Mouse (Mus musculus) liver, postnatal 0 days (tissue): ENCODE results near the gene Pcsk5. TPM values are rescaled to one million over a fixed set of nuclear protein-coding genes. Genes with fewer than 3 reads are reported as not detected.

Source experiments
- ATAC-seq: fragments of 200-750 bp; cut with Nextera tagmentation; 2 replicates; pipeline ENCODE4 v1.8.0; 2017; ENCODE audit warnings: mild to moderate bottlenecking, moderate library complexity
- DNase-seq: peaks from one replicate; pipeline ENCODE4 v3.0.0-alpha.2; 2016
- H3K27ac ChIP-seq: fragments of 300-500 bp; sonication (generic); 2 replicates; pipeline ENCODE4 v1.5.1; 2014; ENCODE audit warnings: antibody characterized with exemption, moderate library complexity, mild to moderate bottlenecking, low read depth
- H3K27me3 ChIP-seq: fragments of 300-500 bp; sonication (generic); 2 replicates; pipeline ENCODE4 v1.6.1; 2014; ENCODE audit warnings: low read length, control low read depth, mixed read lengths; ENCODE audit not compliant: insufficient read depth
- H3K36me3 ChIP-seq: fragments of 300-500 bp; sonication (generic); replicated peaks from 2 replicates; pipeline ENCODE4 v1.6.1; 2014; ENCODE audit warnings: mild to moderate bottlenecking, control low read depth, low read length, moderate library complexity, mixed read lengths; ENCODE audit not compliant: insufficient read depth
- H3K4me1 ChIP-seq: fragments of 300-500 bp; sonication (generic); 2 replicates; pipeline ENCODE4 v1.6.1; 2014; ENCODE audit warnings: antibody characterized with exemption, mild to moderate bottlenecking, control low read depth; ENCODE audit not compliant: insufficient read depth
- H3K4me2 ChIP-seq: fragments of 300-500 bp; sonication (generic); 2 replicates; pipeline ENCODE4 v1.6.1; 2014; ENCODE audit warnings: low read depth, mild to moderate bottlenecking, low read length, moderate library complexity, mixed read lengths
- H3K4me3 ChIP-seq: fragments of 300-500 bp; sonication (generic); 2 replicates; pipeline ENCODE4 v1.5.1; 2014; ENCODE audit warnings: low read depth, low read length
- H3K9ac ChIP-seq: fragments of 300-500 bp; sonication (generic); replicated peaks from 2 replicates; pipeline ENCODE4 v1.6.1; 2014; ENCODE audit warnings: mild to moderate bottlenecking, moderate library complexity
- H3K9me3 ChIP-seq: fragments of 300-500 bp; sonication (generic); 2 replicates; pipeline ENCODE4 v1.6.1; 2016; ENCODE audit warnings: mild to moderate bottlenecking, control low read depth, low read length, mixed read lengths
- CTCF ChIP-seq: sonication (generic); IDR thresholded peaks from 2 replicates; pipeline ENCODE4 v1.5.1; 2016; ENCODE audit warnings: antibody characterized with exemption, low read depth
- EP300 ChIP-seq: IDR thresholded peaks from 2 replicates; pipeline ENCODE4 v1.6.1; 2016; ENCODE audit warnings: antibody characterized with exemption, low read depth, mild to moderate bottlenecking
- WGBS: fragments of 180-500 bp; shearing (Covaris S2); extraction: QIAGEN DNeasy Blood & Tissue Kit; methylation state at CpG from one replicate; pipeline ENCODE4 v1.1.7; 2014; ENCODE audit not compliant: insufficient replicate concordance; 5-methylcytosine and 5-hydroxymethylcytosine counted together
- polyA plus RNA-seq: library from polyadenylated mRNA; unstranded; fragments of >200 nt; fragmentation: Nextera tagmentation; extraction: Ambion mirVana; gene quantifications from 2 replicates; pipeline ENCODE4 v1.2.1, GENCODE M21; 2015

Gene Pcsk5
- polyA plus RNA-seq, 1 experiment from 2014 or later = 4.1 TPM

DNA sequence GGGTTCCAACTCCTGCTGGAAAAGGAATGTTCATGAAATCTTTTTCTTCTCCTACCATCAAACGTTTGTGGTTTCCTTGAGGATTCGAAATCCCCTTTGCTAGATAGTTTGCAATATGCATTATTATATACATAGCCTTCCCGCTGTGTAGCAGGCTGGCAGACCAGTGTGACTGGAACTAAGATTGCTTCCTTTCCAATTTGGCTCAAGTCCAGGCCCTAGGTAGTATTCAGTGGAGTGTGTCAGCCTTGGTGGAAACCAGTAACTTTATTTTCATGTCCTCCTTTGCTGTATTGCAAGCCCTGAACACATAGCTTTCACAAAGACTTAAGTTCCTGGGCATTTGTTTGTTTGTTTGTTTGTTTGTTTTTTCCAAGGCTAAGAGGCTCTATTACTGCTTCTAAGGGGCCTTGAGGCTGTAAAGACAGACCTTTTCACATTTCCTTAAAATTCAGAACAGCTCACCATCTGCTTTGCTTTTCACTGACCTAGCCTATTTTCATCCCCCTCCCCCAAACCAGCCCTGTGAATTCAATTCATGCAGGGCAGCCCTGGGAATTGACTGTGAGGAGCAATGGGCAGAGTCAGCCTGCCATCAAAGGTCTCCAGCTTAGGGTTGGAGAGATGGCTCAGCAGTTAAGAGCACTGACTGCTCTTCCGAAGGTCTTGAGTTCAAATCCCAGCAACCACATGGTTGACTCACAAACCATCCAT is 397.8 kb downstream of the Pcsk5 start:
- no peaks in the 10 kb centered on the region for H3K27me3 ChIP-seq
- DNase-seq (no peak), ATAC-seq (no peak)
- no peaks in the 10 kb centered on the region for H3K36me3 ChIP-seq
- H3K27ac ChIP-seq = no peak overlapping the region
- H3K4me1 ChIP-seq = no peaks in the 10 kb centered on the region
- no peak overlapping the region for H3K9ac ChIP-seq
- H3K4me3 ChIP-seq = no peak overlapping the region
- TF ChIP-seq EP300 = no peak
- TF ChIP-seq CTCF = no peak
- no peak overlapping the region for H3K4me2 ChIP-seq
- WGBS = 69% methylated on average over 4 of the region's 4 CpGs
- no peaks in the 10 kb centered on the region for H3K9me3 ChIP-seq

DNA sequence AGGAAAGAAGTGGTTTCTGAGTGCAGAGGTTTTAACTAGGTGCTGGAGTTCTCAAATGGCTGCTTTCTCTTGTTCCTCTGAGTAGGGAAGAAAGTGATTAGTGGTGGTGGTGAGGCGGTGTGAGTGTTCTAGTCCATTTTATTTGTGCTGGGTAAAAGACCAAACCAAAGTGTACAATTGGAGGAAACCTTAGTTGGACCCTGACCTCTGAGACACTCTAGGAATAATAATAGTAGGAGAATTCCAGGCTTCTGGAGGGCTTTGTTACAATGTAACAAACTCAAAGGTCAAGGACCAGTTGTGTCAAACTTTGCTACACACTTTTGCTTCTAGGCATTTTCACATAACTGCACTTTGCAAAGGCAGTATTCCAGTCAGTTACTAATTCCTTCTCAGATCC is 400.8 kb downstream of the Pcsk5 start:
- H3K27ac ChIP-seq = no peak overlapping the region
- WGBS = 75% methylated on average over 1 of the region's 1 CpGs
- no peak overlapping the region for H3K9ac ChIP-seq
- DNase-seq (no peak), ATAC-seq (no peak)
- no peaks in the 10 kb centered on the region for H3K4me1 ChIP-seq
- no peaks in the 10 kb centered on the region for H3K27me3 ChIP-seq
- no peaks in the 10 kb centered on the region for H3K36me3 ChIP-seq
- H3K4me3 ChIP-seq = no peak overlapping the region
- no peaks in the 10 kb centered on the region for H3K9me3 ChIP-seq
- H3K4me2 ChIP-seq = no peak overlapping the region
- TF ChIP-seq CTCF = no peak
- TF ChIP-seq EP300 = no peak

DNA sequence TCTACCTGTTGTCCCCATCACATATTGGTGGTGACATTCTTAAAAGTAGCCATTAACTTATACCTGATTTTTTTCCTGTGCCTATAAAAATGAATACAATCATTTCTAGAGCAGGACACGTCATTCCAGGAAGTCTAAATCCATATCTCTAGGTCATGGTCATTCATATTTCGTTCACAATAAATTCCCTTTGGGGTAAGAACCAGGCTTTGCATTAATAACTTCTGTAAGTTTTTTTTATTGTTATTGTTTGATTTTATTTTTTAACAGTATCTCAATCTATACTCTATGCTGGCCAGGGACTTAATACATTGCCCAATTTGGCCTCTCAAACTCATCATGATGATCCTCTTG is 408.9 kb downstream of the Pcsk5 start:
- H3K4me2 ChIP-seq = no peak overlapping the region
- no peaks in the 10 kb centered on the region for H3K4me1 ChIP-seq
- H3K36me3 ChIP-seq = no peaks in the 10 kb centered on the region
- DNase-seq (no peak), ATAC-seq (no peak)
- no peak overlapping the region for H3K9ac ChIP-seq
- no peaks in the 10 kb centered on the region for H3K27me3 ChIP-seq
- 73% methylated on average over 2 of the region's 2 CpGs for WGBS
- TF ChIP-seq CTCF (no peak), EP300 (no peak)
- H3K27ac ChIP-seq = no peak overlapping the region
- H3K9me3 ChIP-seq = no peaks in the 10 kb centered on the region
- no peak overlapping the region for H3K4me3 ChIP-seq

DNA sequence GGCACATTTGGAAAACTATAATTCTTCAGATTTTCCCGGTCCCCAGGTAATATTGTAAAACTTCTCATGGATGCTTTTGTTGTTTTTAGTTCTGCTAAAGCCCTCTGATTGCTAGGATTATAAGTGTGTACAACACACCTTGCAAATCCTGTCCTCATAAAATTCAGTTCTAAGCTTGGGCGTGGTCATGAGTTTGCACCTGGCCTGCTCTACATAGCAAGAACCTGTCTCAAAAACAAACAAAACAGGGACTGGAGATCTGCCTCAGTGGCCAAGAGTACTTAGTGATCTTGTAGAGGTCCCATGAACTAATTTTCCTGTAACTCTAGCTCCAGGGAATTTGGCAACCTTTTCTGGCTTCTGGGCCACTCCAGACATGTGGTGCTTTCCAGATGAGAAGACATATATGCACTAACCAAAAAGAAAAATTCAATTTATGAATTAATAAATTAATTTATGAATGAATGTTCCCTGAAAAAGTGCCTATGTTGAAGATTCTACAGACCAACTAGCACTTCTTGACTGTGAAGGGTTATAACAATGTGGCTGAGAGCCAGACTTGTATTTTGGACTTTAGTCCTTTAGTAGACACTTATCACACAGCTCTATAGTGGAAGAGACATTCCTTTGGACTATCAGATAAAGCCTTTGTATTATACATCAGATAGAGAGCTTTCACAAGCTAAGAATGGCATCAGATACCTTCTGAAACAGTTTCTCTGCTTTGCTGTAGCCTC is 409.4 kb downstream of the Pcsk5 start:
- ATAC-seq (no peak), DNase-seq (no peak)
- no peak overlapping the region for H3K4me2 ChIP-seq
- no peaks in the 10 kb centered on the region for H3K27me3 ChIP-seq
- TF ChIP-seq CTCF (no peak), EP300 (no peak)
- 74% methylated on average over 2 of the region's 2 CpGs for WGBS
- H3K9ac ChIP-seq = no peak overlapping the region
- H3K36me3 ChIP-seq = no peaks in the 10 kb centered on the region
- no peaks in the 10 kb centered on the region for H3K4me1 ChIP-seq
- no peaks in the 10 kb centered on the region for H3K9me3 ChIP-seq
- no peak overlapping the region for H3K4me3 ChIP-seq
- no peak overlapping the region for H3K27ac ChIP-seq

DNA sequence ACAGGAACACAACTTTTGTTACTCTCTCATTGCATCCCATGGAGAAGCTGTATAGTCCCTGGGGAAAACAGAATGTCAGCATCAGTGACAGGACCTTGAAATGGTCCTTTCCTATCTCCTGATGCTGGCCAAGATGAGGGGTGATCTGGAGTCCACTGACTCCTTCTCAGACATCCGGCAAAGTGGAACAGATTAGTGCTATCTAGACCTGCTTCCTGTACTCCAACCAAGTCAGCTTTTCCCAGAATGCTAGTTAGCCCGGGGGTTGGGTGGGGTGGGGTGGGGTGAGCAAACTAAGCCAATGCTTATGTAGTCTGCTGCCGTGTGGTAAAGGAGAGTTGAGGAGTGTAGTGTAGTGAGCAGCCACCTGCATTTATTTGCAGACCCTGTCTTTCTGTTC is 414.1 kb downstream of the Pcsk5 start:
- DNase-seq (no peak), ATAC-seq (no peak)
- no peak overlapping the region for H3K9ac ChIP-seq
- 45% methylated on average over 3 of the region's 3 CpGs for WGBS
- H3K9me3 ChIP-seq = no peaks in the 10 kb centered on the region
- no peak overlapping the region for H3K4me3 ChIP-seq
- H3K4me2 ChIP-seq = no peak overlapping the region
- H3K27me3 ChIP-seq = no peaks in the 10 kb centered on the region
- H3K4me1 ChIP-seq = no peaks in the 10 kb centered on the region
- TF ChIP-seq EP300 (no peak), CTCF (no peak)
- H3K36me3 ChIP-seq = no peaks in the 10 kb centered on the region
- H3K27ac ChIP-seq = no peak overlapping the region

DNA sequence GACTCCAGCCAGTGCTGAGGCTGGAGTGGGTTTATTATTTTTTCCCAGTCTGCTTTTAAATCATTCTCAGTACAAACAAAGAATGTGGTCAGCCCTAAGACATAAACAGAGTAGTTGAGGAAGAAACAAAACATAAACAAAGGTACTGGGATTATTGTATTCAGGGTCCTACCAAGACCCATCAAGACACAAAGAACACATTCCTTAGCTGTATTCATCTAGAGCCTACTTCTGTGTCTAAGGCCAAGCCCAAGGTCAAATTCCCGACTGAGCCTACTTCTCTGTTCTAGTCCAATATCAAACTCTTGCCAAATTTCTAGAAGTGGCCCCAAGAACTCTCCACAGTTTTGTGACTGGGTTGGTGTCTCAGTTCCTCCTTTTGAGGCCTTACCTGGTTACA is 419.6 kb downstream of the Pcsk5 start:
- ATAC-seq = no peak
- no peak overlapping the region for H3K27ac ChIP-seq

More for the DNA sequence above, 419.6 kb downstream of the Pcsk5 start:
- no peak for TF ChIP-seq EP300
- no peak for TF ChIP-seq CTCF
- Histone ChIP-seq H3K4me2 (no peak overlapping the region), H3K4me3 (no peak overlapping the region), H3K27me3 (no peaks in the 10 kb centered on the region), H3K9ac (no peak overlapping the region), H3K9me3 (no peaks in the 10 kb centered on the region), H3K36me3 (no peaks in the 10 kb centered on the region), H3K4me1 (no peaks in the 10 kb centered on the region)
- 50% methylated on average over 1 of the region's 1 CpGs for WGBS
- no peak for DNase-seq
